Mouse (Mus musculus) heart, postnatal 0 days (tissue): Measurements from ENCODE around the gene Wwp2. TPM values are rescaled to one million over a fixed set of nuclear protein-coding genes. Genes with fewer than 3 reads are reported as not detected.
A peak's percentile ranks its signal among the peaks of the same experiment; 100 is the strongest.

ENCODE experiments used
- ATAC-seq: fragments of 200-750 bp; cut with Nextera tagmentation; 2 replicates; pipeline ENCODE4 v1.8.0; 2017; ENCODE audit warnings: low read depth, moderate number of reproducible peaks, moderate library complexity; ENCODE audit not compliant: insufficient read depth
- DNase-seq: peaks from one replicate; pipeline ENCODE4 v3.0.0-alpha.2; 2016; ENCODE audit warnings: low spot score
- H3K27ac ChIP-seq: fragments of 300-500 bp; sonication (generic); 2 replicates; pipeline ENCODE4 v1.5.1; 2014; ENCODE audit warnings: low read depth, mild to moderate bottlenecking
- H3K27me3 ChIP-seq: fragments of 300-500 bp; sonication (generic); 2 replicates; pipeline ENCODE4 v1.6.1; 2014; ENCODE audit warnings: low read length, mixed read lengths; ENCODE audit not compliant: control insufficient read depth, insufficient read depth
- H3K36me3 ChIP-seq: fragments of 300-500 bp; sonication (generic); replicated peaks from 2 replicates; pipeline ENCODE4 v1.6.1; 2014; ENCODE audit warnings: low read length, mixed read lengths; ENCODE audit not compliant: control insufficient read depth, insufficient read depth
- H3K4me1 ChIP-seq: fragments of 300-500 bp; sonication (generic); 2 replicates; pipeline ENCODE4 v1.6.1; 2014; ENCODE audit warnings: antibody characterized with exemption; ENCODE audit not compliant: control insufficient read depth, insufficient read depth
- H3K4me2 ChIP-seq: fragments of 300-500 bp; sonication (generic); 2 replicates; pipeline ENCODE4 v1.6.1; 2014; ENCODE audit warnings: low read depth, mild to moderate bottlenecking, low read length, moderate library complexity
- H3K4me3 ChIP-seq: fragments of 300-500 bp; sonication (generic); 2 replicates; pipeline ENCODE4 v1.5.1; 2014; ENCODE audit warnings: low read depth, low read length
- H3K9ac ChIP-seq: fragments of 300-500 bp; sonication (generic); replicated peaks from 2 replicates; pipeline ENCODE4 v1.6.1; 2014; ENCODE audit warnings: low read depth, low read length, mixed read lengths
- H3K9me3 ChIP-seq: fragments of 300-500 bp; sonication (generic); replicated peaks from 2 replicates; pipeline ENCODE4 v1.6.1; 2016; ENCODE audit warnings: low read length; ENCODE audit not compliant: control insufficient read depth
- CTCF ChIP-seq: IDR thresholded peaks from 2 replicates; pipeline ENCODE4 v1.5.1; 2016; ENCODE audit warnings: antibody characterized with exemption, control low read depth, low read depth
- EP300 ChIP-seq: IDR thresholded peaks from 2 replicates; pipeline ENCODE4 v1.6.1; 2016; ENCODE audit warnings: antibody characterized with exemption, low read depth
- WGBS: fragments of 180-500 bp; shearing (Covaris S2); extraction: QIAGEN DNeasy Blood & Tissue Kit; methylation state at CpG from one replicate; pipeline ENCODE4 v1.1.7; 2014; 5-methylcytosine and 5-hydroxymethylcytosine counted together
- polyA plus RNA-seq: library from polyadenylated mRNA; unstranded; fragments of >200 nt; fragmentation: Nextera tagmentation; extraction: Ambion mirVana; gene quantifications from 2 replicates; pipeline ENCODE4 v1.2.1, GENCODE M21; 2015
- total RNA-seq: library from RNA; depleted of rRNA; stranded (reverse); fragments of >200 nt; gene quantifications from 2 replicates; pipeline ENCODE4 v1.2.3, GENCODE M21; 2014; ENCODE audit warnings: low replicate concordance

Gene Wwp2
- total and polyA plus RNA-seq, 2 experiments from 2014 or later: 20.4 to 40.5 TPM

DNA sequence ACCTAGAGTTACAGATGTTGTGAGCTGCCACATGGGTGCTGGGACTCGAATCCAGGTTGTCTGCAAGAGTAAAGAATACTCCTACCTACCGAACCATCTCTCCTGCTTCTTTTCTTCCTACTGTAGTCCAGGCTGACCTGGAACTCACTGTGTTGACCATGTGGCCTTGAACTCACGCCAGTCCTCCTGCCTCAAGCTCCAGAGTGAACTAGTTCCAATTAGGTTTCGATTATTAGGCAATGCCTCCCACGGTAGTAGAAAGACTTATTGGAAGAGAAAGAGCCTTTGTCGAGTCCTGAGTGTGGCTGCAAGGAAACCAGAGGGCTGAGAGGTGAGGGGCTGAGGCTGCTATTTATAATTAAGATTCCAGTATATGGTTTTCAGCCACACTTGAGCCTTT lies 42.6 kb downstream of the Wwp2 start:
- H3K9me3 ChIP-seq: no peaks in the 10 kb centered on the region
- H3K4me1 ChIP-seq: no peaks in the 10 kb centered on the region
- no peak for DNase-seq
- H3K36me3 ChIP-seq: peaks cover 7% of the 10 kb centered on the region; the same call in 1 of the 2 replicates
- 81% methylated on average over 6 of the region's 6 CpGs for WGBS
- no peak overlapping the region for H3K27ac ChIP-seq
- no peak overlapping the region for H3K4me3 ChIP-seq
- H3K27me3 ChIP-seq: no peaks in the 10 kb centered on the region
- H3K9ac ChIP-seq: no peak overlapping the region
- no peak overlapping the region for H3K4me2 ChIP-seq
- ATAC-seq: no peak
- TF ChIP-seq CTCF (no peak), EP300 (no peak)

DNA sequence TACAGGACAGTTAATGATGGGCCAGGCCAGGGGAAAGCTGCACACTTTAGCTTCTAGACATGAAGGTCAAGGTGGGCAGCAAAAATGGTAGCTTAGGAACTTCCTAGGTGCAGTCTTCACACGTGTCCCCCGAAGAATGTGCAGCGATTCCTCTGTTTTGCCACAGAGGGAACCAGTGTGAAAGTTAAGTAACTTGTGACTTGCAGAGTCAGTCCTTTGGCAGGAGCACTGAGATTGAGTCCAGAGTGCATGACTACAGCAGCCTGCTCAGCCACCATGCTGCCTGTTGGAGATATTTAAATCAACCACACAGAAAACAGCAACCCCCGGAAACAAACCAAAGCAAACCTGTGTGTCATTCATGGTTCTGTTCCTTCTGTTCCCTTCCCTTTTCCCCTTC lies 44.3 kb downstream of the Wwp2 start:
- WGBS: 80% methylated on average over 4 of the region's 4 CpGs

DNA sequence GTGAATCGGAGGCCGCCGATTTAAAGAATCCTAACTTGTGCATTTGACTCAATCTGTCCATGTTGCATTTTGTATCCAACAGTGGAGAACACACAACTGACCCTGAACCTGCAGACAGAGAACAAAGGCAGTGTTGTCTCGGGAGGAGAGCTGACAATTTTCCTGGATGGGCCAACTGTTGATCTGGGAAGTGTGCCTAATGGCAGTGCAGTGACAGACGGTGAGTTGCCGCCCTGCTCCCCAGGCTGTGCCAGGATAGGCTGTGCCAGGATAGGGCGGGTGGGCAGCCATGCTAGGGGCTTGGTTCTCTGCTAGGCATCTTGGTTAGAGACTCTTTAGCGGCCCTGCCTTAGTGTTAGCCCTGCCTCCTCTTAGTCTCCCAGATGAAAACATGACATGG lies 47.1 kb downstream of the Wwp2 start:
- no peaks in the 10 kb centered on the region for H3K4me1 ChIP-seq
- no peak overlapping the region for H3K9ac ChIP-seq
- H3K36me3 ChIP-seq: peaks cover 13% of the 10 kb centered on the region
- no peak overlapping the region for H3K4me3 ChIP-seq
- H3K27ac ChIP-seq: no peak overlapping the region
- no peaks in the 10 kb centered on the region for H3K9me3 ChIP-seq
- ATAC-seq (no peak), DNase-seq (no peak)
- WGBS: 88% methylated on average over 8 of the region's 8 CpGs
- no peaks in the 10 kb centered on the region for H3K27me3 ChIP-seq
- H3K4me2 ChIP-seq: no peak overlapping the region
- TF ChIP-seq CTCF (no peak), EP300 (no peak)

More for the DNA sequence above, 44.3 kb downstream of the Wwp2 start:
- ATAC-seq (no peak), DNase-seq (no peak)
- Histone ChIP-seq H3K36me3 (peaks cover 10% of the 10 kb centered on the region), H3K4me2 (no peak overlapping the region), H3K9me3 (no peaks in the 10 kb centered on the region), H3K4me1 (no peaks in the 10 kb centered on the region), H3K27me3 (no peaks in the 10 kb centered on the region), H3K4me3 (no peak overlapping the region), H3K27ac (no peak overlapping the region), H3K9ac (no peak overlapping the region)
- TF ChIP-seq CTCF: no peak
- no peak for TF ChIP-seq EP300

DNA sequence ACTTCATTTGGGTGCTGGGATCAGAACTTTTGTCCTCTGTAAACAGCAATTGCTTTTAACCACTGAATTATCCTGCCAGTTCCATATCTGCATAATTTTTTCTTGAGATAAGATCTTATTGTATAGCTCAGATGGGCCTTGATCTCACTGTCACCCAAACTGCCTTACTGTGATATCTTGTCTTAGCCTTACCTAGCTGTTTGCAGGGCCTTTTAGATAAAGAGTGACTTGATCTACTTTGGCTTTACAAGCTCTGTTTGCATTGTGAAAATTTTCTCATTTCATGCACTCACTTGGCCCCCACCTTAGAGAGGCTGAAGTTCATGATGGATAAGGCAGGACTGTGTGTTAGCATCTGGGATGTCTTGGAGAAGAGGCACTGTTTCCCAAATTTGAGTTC lies 48.8 kb downstream of the Wwp2 start:
- no peak overlapping the region for H3K9ac ChIP-seq
- DNase-seq (no peak), ATAC-seq (no peak)
- no peaks in the 10 kb centered on the region for H3K27me3 ChIP-seq
- H3K4me2 ChIP-seq: no peak overlapping the region
- no peak for TF ChIP-seq EP300
- no peak for TF ChIP-seq CTCF
- H3K36me3 ChIP-seq: peaks cover 13% of the 10 kb centered on the region
- no peak overlapping the region for H3K27ac ChIP-seq
- no peak overlapping the region for H3K4me3 ChIP-seq
- peaks cover 8% of the 10 kb centered on the region for H3K4me1 ChIP-seq
- no peaks in the 10 kb centered on the region for H3K9me3 ChIP-seq

DNA sequence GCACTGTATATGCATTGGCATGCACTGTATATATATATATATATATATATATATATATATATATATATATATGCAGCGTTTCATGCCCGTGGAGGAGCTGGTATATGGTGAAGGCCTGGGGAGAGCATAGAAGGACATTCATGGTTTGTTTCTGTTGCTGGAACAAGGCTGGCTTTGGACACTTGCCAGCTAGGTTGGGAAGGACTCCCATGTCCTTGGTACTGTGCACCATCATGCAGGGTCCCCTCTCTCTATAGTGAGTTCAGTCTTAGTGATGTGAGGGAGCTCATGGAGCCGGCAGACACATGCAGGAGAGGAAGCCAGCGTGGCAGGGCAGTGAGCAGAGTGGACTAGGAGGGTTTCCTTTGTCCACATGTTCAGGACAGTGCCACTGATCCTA lies 52.4 kb downstream of the Wwp2 start:
- no peak for ATAC-seq
- H3K9ac ChIP-seq: no peak overlapping the region
- TF ChIP-seq CTCF: no peak
- TF ChIP-seq EP300: no peak
- 62% methylated on average over 4 of the region's 4 CpGs for WGBS
- H3K27me3 ChIP-seq: no peaks in the 10 kb centered on the region
- H3K4me3 ChIP-seq: no peak overlapping the region
- peaks cover 8% of the 10 kb centered on the region for H3K36me3 ChIP-seq
- H3K4me2 ChIP-seq: no peak overlapping the region
- H3K27ac ChIP-seq: no peak overlapping the region
- H3K4me1 ChIP-seq: peaks cover 23% of the 10 kb centered on the region
- DNase-seq: no peak
- H3K9me3 ChIP-seq: no peaks in the 10 kb centered on the region

DNA sequence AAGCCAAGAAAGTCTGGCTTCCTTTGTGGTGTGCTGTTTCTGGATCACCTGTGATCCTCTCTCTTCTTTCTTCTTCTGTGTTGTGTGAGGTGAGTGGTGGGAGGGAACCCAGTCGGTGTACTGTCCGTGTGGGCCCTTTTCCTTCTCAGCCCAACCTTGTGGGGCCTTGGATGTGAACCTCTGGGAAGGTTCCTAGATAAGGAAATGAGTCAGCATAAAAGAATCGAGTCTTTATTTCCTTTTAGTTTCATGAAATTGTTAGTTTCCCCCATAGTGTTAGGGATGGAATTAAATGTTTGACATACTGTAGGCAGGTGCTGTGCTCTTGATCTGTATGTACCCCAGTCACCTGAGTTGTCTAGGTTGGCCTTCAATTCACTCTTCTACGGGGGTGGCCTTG lies 52.9 kb downstream of the Wwp2 start:
- Histone ChIP-seq H3K4me2 (no peak overlapping the region), H3K4me1 (peaks cover 23% of the 10 kb centered on the region), H3K36me3 (peaks cover 4% of the 10 kb centered on the region; the same call in 1 of the 2 replicates), H3K4me3 (no peak overlapping the region), H3K9me3 (no peaks in the 10 kb centered on the region), H3K27me3 (no peaks in the 10 kb centered on the region), H3K27ac (peak overlapping the region; percentile 62; the same call in 1 of the 2 replicates), H3K9ac (no peak overlapping the region)
- TF ChIP-seq CTCF (no peak), EP300 (no peak)
- no peak for DNase-seq
- WGBS: 41% methylated on average over 4 of the region's 4 CpGs
- no peak for ATAC-seq
